Mouse (Mus musculus) heart, embryonic 12.5 days (tissue): Measurements from ENCODE around the gene Inpp4a. TPM values are rescaled to one million over a fixed set of nuclear protein-coding genes. Genes with fewer than 3 reads are reported as not detected.

Experiments used
- ATAC-seq: fragments of 200-750 bp; cut with Nextera tagmentation; 2 replicates; pipeline ENCODE4 v1.8.0; 2017; ENCODE audit warnings: moderate TSS enrichment, moderate library complexity; ENCODE audit not compliant: insufficient number of reproducible peaks, low FRiP score
- H3K27ac ChIP-seq: fragments of 300-500 bp; sonication (generic); 2 replicates; pipeline ENCODE4 v1.5.1; 2016; ENCODE audit warnings: mild to moderate bottlenecking, moderate library complexity; ENCODE audit not compliant: poor library complexity, severe bottlenecking
- H3K27me3 ChIP-seq: fragments of 300-500 bp; sonication (generic); replicated peaks from 2 replicates; pipeline ENCODE4 v1.6.1; 2016; ENCODE audit warnings: mild to moderate bottlenecking, moderate library complexity
- H3K36me3 ChIP-seq: fragments of 300-500 bp; sonication (generic); 2 replicates; pipeline ENCODE4 v1.6.1; 2016; ENCODE audit warnings: mild to moderate bottlenecking, moderate library complexity
- H3K4me1 ChIP-seq: fragments of 300-500 bp; sonication (generic); replicated peaks from 2 replicates; pipeline ENCODE4 v1.6.1; 2016; ENCODE audit warnings: mild to moderate bottlenecking
- H3K4me2 ChIP-seq: fragments of 300-500 bp; sonication (generic); 2 replicates; pipeline ENCODE4 v1.6.1; 2016; ENCODE audit warnings: mild to moderate bottlenecking, moderate library complexity
- H3K4me3 ChIP-seq: fragments of 300-500 bp; sonication (generic); 2 replicates; pipeline ENCODE4 v1.5.1; 2016; ENCODE audit warnings: mild to moderate bottlenecking
- H3K9ac ChIP-seq: fragments of 300-500 bp; sonication (generic); 2 replicates; pipeline ENCODE4 v1.6.1; 2016; ENCODE audit warnings: mild to moderate bottlenecking, moderate library complexity
- H3K9me3 ChIP-seq: fragments of 300-500 bp; sonication (generic); replicated peaks from 2 replicates; pipeline ENCODE4 v1.6.1; 2016; ENCODE audit warnings: mild to moderate bottlenecking, moderate library complexity
- WGBS: fragments of 180-500 bp; shearing (Covaris S2); methylation state at CpG from one replicate; pipeline ENCODE4 v1.1.7; 2016; 5-methylcytosine and 5-hydroxymethylcytosine counted together
- polyA plus RNA-seq: library from polyadenylated mRNA; unstranded; fragments of >200 nt; fragmentation: Nextera tagmentation; extraction: Ambion mirVana; gene quantifications from 2 replicates; pipeline ENCODE4 v1.2.1, GENCODE M21; 2016

The Inpp4a gene
- polyA plus RNA-seq, 1 experiment from 2014 or later, result 15.4 TPM

DNA sequence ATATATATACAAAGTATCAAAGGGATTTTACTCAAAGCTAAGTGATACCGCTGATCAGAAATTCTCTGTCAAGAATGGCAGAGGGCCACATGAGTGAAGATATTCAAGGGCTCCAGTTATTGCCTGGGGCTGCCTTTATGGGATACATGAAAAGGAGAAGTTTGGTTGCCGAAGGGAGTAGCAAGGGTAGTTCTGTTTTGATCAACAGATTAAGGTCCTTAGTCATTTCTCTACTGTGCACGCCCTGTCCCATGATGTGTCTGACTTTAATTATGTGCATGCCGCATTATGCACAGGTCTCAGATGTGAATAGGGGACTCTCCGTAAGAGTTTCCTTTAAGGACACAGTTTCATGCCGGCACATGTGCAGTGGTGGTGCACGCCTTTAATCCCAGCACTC is 157.9 kb downstream of the Inpp4a start:
- H3K36me3 ChIP-seq, result no peaks in the 10 kb centered on the region
- H3K4me1 ChIP-seq, result 0 out of 2 replicates have a peak, but pooled peaks cover 5% of the 10 kb centered on the region
- H3K27me3 ChIP-seq, result 0 out of 2 replicates have a peak, but pooled peaks cover 4% of the 10 kb centered on the region
- no peak overlapping the region for H3K9ac ChIP-seq
- no peak overlapping the region for H3K27ac ChIP-seq
- H3K4me2 ChIP-seq, result no peak overlapping the region
- ATAC-seq, result no peak
- H3K9me3 ChIP-seq, result no peaks in the 10 kb centered on the region
- no peak overlapping the region for H3K4me3 ChIP-seq
- 89% methylated on average over 7 of the region's 7 CpGs for WGBS

Other genes starting within 250 kb of the Inpp4a start
- gene Cnga3, start 85.4 kb upstream of the Inpp4a start, polyA plus RNA-seq, result not detected in 2 replicates
- gene Coa5, start 130.2 kb downstream of the Inpp4a start, polyA plus RNA-seq, result 74.4 and 75.4 TPM in 2 replicates
- gene Unc50, start 130.3 kb downstream of the Inpp4a start, polyA plus RNA-seq, result 80.3 and 81.9 TPM in 2 replicates
- gene Mgat4a, start 241.2 kb downstream of the Inpp4a start, polyA plus RNA-seq, result 3.6 and 3.9 TPM in 2 replicates